Mouse (Mus musculus): Measurements from ENCODE around the gene Grsf1. TPM values are rescaled to one million over a fixed set of nuclear protein-coding genes. Genes with fewer than 3 reads are reported as not detected.

Grsf1 gene
- polyA plus RNA-seq, 1 experiment from 2014 or later: 31.2 TPM

- Histone ChIP-seq H3K36me3 (ENCODE audit: control insufficient read depth, insufficient read depth) (peaks cover 44% of the 10 kb centered on the region), H3K27me3 (replicated peaks; ENCODE audit: control insufficient read depth, insufficient read depth, low read length) (no peaks in the 10 kb centered on the region), H3K4me1 (replicated peaks; ENCODE audit: control insufficient read depth, insufficient read depth, low read length) (no peaks in the 10 kb centered on the region), H3K27ac (ENCODE audit: low read depth, low read length) (no peak overlapping the region), H3K4me2 (replicated peaks; ENCODE audit: low read depth) (no peak overlapping the region), H3K4me3 (ENCODE audit: low read depth, low read length) (no peak overlapping the region), H3K9me3 (ENCODE audit: control insufficient read depth) (no peaks in the 10 kb centered on the region), H3K9ac (ENCODE audit: low read depth, low read length) (no peak overlapping the region)
- WGBS: 85% methylated on average over 8 of the region's 8 CpGs
- ATAC-seq: no peak
- no peak for TF ChIP-seq CTCF (IDR thresholded peaks at IDR 0.05; ENCODE audit: low read depth)
Measured at GRCm38 (mm10) chr5:88629987-88630386, 46.0 kb downstream of the Grsf1 start.

- WGBS: 70% methylated on average over 11 of the region's 11 CpGs
- no peaks in the 10 kb centered on the region for H3K9me3 ChIP-seq (ENCODE audit: control insufficient read depth)
- no peak overlapping the region for H3K4me3 ChIP-seq (ENCODE audit: low read depth, low read length)
- H3K27ac ChIP-seq (ENCODE audit: low read depth, low read length): no peak overlapping the region
- no peak for ATAC-seq
- no peaks in the 10 kb centered on the region for H3K4me1 ChIP-seq (replicated peaks; ENCODE audit: control insufficient read depth, insufficient read depth, low read length)
- H3K4me2 ChIP-seq (replicated peaks; ENCODE audit: low read depth): no peak overlapping the region
- no peak for TF ChIP-seq CTCF (IDR thresholded peaks at IDR 0.05; ENCODE audit: low read depth)
- no peaks in the 10 kb centered on the region for H3K27me3 ChIP-seq (replicated peaks; ENCODE audit: control insufficient read depth, insufficient read depth, low read length)
- H3K36me3 ChIP-seq (ENCODE audit: control insufficient read depth, insufficient read depth): peaks cover 40% of the 10 kb centered on the region
- no peak overlapping the region for H3K9ac ChIP-seq (ENCODE audit: low read depth, low read length)
Measured at GRCm38 (mm10) chr5:88629125-88629524, 46.8 kb downstream of the Grsf1 start.

- no peaks in the 10 kb centered on the region for H3K9me3 ChIP-seq (ENCODE audit: control insufficient read depth)
- 62% methylated on average over 4 of the region's 4 CpGs for WGBS
- H3K4me3 ChIP-seq (ENCODE audit: low read depth, low read length): no peak overlapping the region
- no peak overlapping the region for H3K4me2 ChIP-seq (replicated peaks; ENCODE audit: low read depth)
- H3K27ac ChIP-seq (ENCODE audit: low read depth, low read length): no peak overlapping the region
- no peak for TF ChIP-seq CTCF (IDR thresholded peaks at IDR 0.05; ENCODE audit: low read depth)
- H3K36me3 ChIP-seq (ENCODE audit: control insufficient read depth, insufficient read depth): peaks cover 33% of the 10 kb centered on the region
- H3K9ac ChIP-seq (ENCODE audit: low read depth, low read length): no peak overlapping the region
- H3K4me1 ChIP-seq (replicated peaks; ENCODE audit: control insufficient read depth, insufficient read depth, low read length): no peaks in the 10 kb centered on the region
- no peaks in the 10 kb centered on the region for H3K27me3 ChIP-seq (replicated peaks; ENCODE audit: control insufficient read depth, insufficient read depth, low read length)
- peak; percentile 56 for ATAC-seq
Measured at GRCm38 (mm10) chr5:88627545-88627944, 48.4 kb downstream of the Grsf1 start.

DNA sequence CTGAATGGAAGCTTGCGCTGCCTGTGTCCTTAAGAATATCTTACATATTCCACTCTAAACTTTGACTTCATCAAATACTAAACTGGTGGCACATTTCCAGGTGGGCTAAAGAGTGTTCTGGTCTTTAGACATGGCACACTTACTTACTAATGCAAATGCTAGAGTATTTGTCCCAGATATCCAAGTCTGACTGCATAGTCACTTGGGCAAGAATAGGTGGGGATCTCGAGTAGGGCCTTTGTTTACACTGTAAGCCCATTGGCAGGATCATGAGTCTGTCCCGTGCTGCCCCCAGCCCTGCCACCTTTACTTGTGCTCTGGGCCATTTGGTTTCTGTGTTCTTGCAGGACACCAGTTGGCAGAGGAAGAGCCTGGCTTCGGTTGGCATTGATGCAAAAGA lies 59.0 kb downstream of the Grsf1 start:
- ATAC-seq: no peak
- WGBS: 80% methylated on average over 4 of the region's 4 CpGs
- H3K27me3 ChIP-seq (replicated peaks; ENCODE audit: control insufficient read depth, insufficient read depth, low read length): no peaks in the 10 kb centered on the region
- TF ChIP-seq CTCF (IDR thresholded peaks at IDR 0.05; ENCODE audit: low read depth): no peak
- no peak overlapping the region for H3K4me3 ChIP-seq (ENCODE audit: low read depth, low read length)
- H3K4me2 ChIP-seq (replicated peaks; ENCODE audit: low read depth): no peak overlapping the region
- H3K4me1 ChIP-seq (replicated peaks; ENCODE audit: control insufficient read depth, insufficient read depth, low read length): no peaks in the 10 kb centered on the region
- no peak overlapping the region for H3K27ac ChIP-seq (ENCODE audit: low read depth, low read length)
- H3K36me3 ChIP-seq (ENCODE audit: control insufficient read depth, insufficient read depth): peaks cover 32% of the 10 kb centered on the region
- no peak overlapping the region for H3K9ac ChIP-seq (ENCODE audit: low read depth, low read length)
- no peaks in the 10 kb centered on the region for H3K9me3 ChIP-seq (ENCODE audit: control insufficient read depth)

- Histone ChIP-seq H3K9ac (ENCODE audit: low read depth, low read length) (no peak overlapping the region), H3K4me2 (replicated peaks; ENCODE audit: low read depth) (no peak overlapping the region), H3K4me3 (ENCODE audit: low read depth, low read length) (no peak overlapping the region), H3K27me3 (replicated peaks; ENCODE audit: control insufficient read depth, insufficient read depth, low read length) (no peaks in the 10 kb centered on the region), H3K9me3 (ENCODE audit: control insufficient read depth) (no peaks in the 10 kb centered on the region), H3K4me1 (replicated peaks; ENCODE audit: control insufficient read depth, insufficient read depth, low read length) (no peaks in the 10 kb centered on the region), H3K36me3 (ENCODE audit: control insufficient read depth, insufficient read depth) (peaks cover 21% of the 10 kb centered on the region), H3K27ac (ENCODE audit: low read depth, low read length) (no peak overlapping the region)
- TF ChIP-seq CTCF (IDR thresholded peaks at IDR 0.05; ENCODE audit: low read depth): no peak
- 93% methylated on average over 1 of the region's 1 CpGs for WGBS
- ATAC-seq: no peak
Measured at GRCm38 (mm10) chr5:88614129-88614528, 61.8 kb downstream of the Grsf1 start.

Other genes with a start within 250 kb of the Grsf1 start
- gene Ambn, start 220.2 kb downstream of the Grsf1 start, polyA plus RNA-seq (2015; fragmentation: Nextera tagmentation; extraction: Ambion mirVana): not detected in 2 replicates
- gene Enam, start 188.2 kb downstream of the Grsf1 start, polyA plus RNA-seq (2015; fragmentation: Nextera tagmentation; extraction: Ambion mirVana): not detected in 2 replicates
- gene Jchain, start 148.3 kb downstream of the Grsf1 start, polyA plus RNA-seq (2015; fragmentation: Nextera tagmentation; extraction: Ambion mirVana): 0.10 TPM in 1 of 2 replicates, not detected in the other
- 27.8 and 31.1 TPM in 2 replicates for gene Utp3, start 121.7 kb downstream of the Grsf1 start, polyA plus RNA-seq (2015; fragmentation: Nextera tagmentation; extraction: Ambion mirVana)
- 10.8 and 12.4 TPM in 2 replicates for gene Rufy3, start 111.1 kb downstream of the Grsf1 start, polyA plus RNA-seq (2015; fragmentation: Nextera tagmentation; extraction: Ambion mirVana)
- gene Mob1b, start 44.7 kb upstream of the Grsf1 start, polyA plus RNA-seq (2015; fragmentation: Nextera tagmentation; extraction: Ambion mirVana): 8.0 and 9.6 TPM in 2 replicates
- gene Dck, start 88.8 kb upstream of the Grsf1 start, polyA plus RNA-seq (2015; fragmentation: Nextera tagmentation; extraction: Ambion mirVana): 10.7 and 11.1 TPM in 2 replicates
- gene Slc4a4, start 210.6 kb upstream of the Grsf1 start, polyA plus RNA-seq (2015; fragmentation: Nextera tagmentation; extraction: Ambion mirVana): 4.6 and 5.4 TPM in 2 replicates

Data from intestine, postnatal 0 days (tissue).